18 mouse cellular contexts compared by ENCODE assay signal in genomic region chr1:36053566-36053965, GRCm38 (mm10). TPM values are rescaled to one million over a fixed set of nuclear protein-coding genes. Genes with fewer than 3 reads are reported as not detected.
DNase-seq lines count a peak whose midpoint lies in the region; ATAC-seq lines count a peak whose summit lies in the region.
"Had no signal": no experiment of that assay in that cellular context is flagged by ENCODE, and none has a peak within 500 bp of the region (broad histone marks: within the 10 kb centered on the region; RNA-seq: fewer than 3 reads in every experiment).

No protein-coding gene starts in this region.

- peak; percentile 68 for DNase-seq in heart, adult 11 months
- no peak for DNase-seq in heart, postnatal 14 days
- DNase-seq in neural tube, embryonic 10.5 days (ENCODE audit: extremely low spot score, low spot score): peak; percentile 4
- peak; percentile 5 for DNase-seq in embryonic facial prominence, embryonic 10.5 days (ENCODE audit: low spot score)
- DNase-seq in spleen, postnatal 36 days (ENCODE audit: low spot score in 2 of 2): no peak
- no peak for DNase-seq in adrenal gland, adult (ENCODE audit: inconsistent age in 2 of 2, low spot score in 1 of 2)
- DNase-seq: adrenal gland, postnatal 14 days; cerebellum, adult 18-20 months; cerebellum, postnatal 10 days; heart, postnatal 10 days had no signal

- H3K27ac ChIP-seq in neural tube, embryonic 15.5 days (replicated peaks): no peak overlapping the region
- no peak overlapping the region for H3K27ac ChIP-seq in embryonic facial prominence, embryonic 10.5 days (replicated peaks)
- H3K27ac ChIP-seq: embryonic facial prominence, embryonic 15.5 days; forebrain, embryonic 10.5 days; forebrain, embryonic 15.5 days; hindbrain, embryonic 15.5 days had no signal

- 93% methylated on average over 2 of the region's 2 CpGs for WGBS in neural tube, embryonic 15.5 days
- WGBS in embryonic facial prominence, embryonic 10.5 days: 94% methylated on average over 2 of the region's 2 CpGs

- no peaks in the 10 kb centered on the region for H3K4me1 ChIP-seq in neural tube, embryonic 15.5 days
- H3K4me1 ChIP-seq in embryonic facial prominence, embryonic 10.5 days: no peaks in the 10 kb centered on the region
- H3K4me1 ChIP-seq: embryonic facial prominence, embryonic 15.5 days; forebrain, embryonic 10.5 days; forebrain, embryonic 15.5 days; hindbrain, embryonic 15.5 days had no signal

- no peaks in the 10 kb centered on the region for H3K9me3 ChIP-seq in neural tube, embryonic 15.5 days (replicated peaks)
- no peaks in the 10 kb centered on the region for H3K9me3 ChIP-seq in embryonic facial prominence, embryonic 10.5 days
- H3K9me3 ChIP-seq: embryonic facial prominence, embryonic 15.5 days; forebrain, embryonic 10.5 days; forebrain, embryonic 15.5 days; G1E; hindbrain, embryonic 15.5 days had no signal

- H3K27me3 ChIP-seq in neural tube, embryonic 15.5 days (replicated peaks): no peaks in the 10 kb centered on the region
- no peaks in the 10 kb centered on the region for H3K27me3 ChIP-seq in embryonic facial prominence, embryonic 10.5 days (replicated peaks; ENCODE audit: low read depth, poor library complexity, severe bottlenecking)
- H3K27me3 ChIP-seq: embryonic facial prominence, embryonic 15.5 days; forebrain, embryonic 15.5 days; hindbrain, embryonic 15.5 days had no signal

- no peak overlapping the region for H3K4me2 ChIP-seq in neural tube, embryonic 15.5 days
- H3K4me2 ChIP-seq: embryonic facial prominence, embryonic 15.5 days; forebrain, embryonic 15.5 days; hindbrain, embryonic 15.5 days had no signal

- H3K4me3 ChIP-seq in neural tube, embryonic 15.5 days (replicated peaks): no peak overlapping the region
- no peak overlapping the region for H3K4me3 ChIP-seq in embryonic facial prominence, embryonic 10.5 days
- H3K4me3 ChIP-seq: embryonic facial prominence, embryonic 15.5 days; erythroblast, embryonic 14.5 days; forebrain, embryonic 10.5 days; forebrain, embryonic 15.5 days; hindbrain, embryonic 15.5 days had no signal

- no peak for ATAC-seq in neural tube, embryonic 15.5 days (ENCODE audit: low FRiP score)
- ATAC-seq: forebrain, embryonic 15.5 days; intestine, embryonic 16.5 days had no signal

- H3K36me3 ChIP-seq in neural tube, embryonic 15.5 days: no peaks in the 10 kb centered on the region
- no peaks in the 10 kb centered on the region for H3K36me3 ChIP-seq in embryonic facial prominence, embryonic 10.5 days (replicated peaks)
- H3K36me3 ChIP-seq: embryonic facial prominence, embryonic 15.5 days; forebrain, embryonic 10.5 days; forebrain, embryonic 15.5 days; G1E; hindbrain, embryonic 15.5 days had no signal

- intact Hi-C loops in heart, postnatal 14 days (cut with DNase I): no loop called here

- H3K9ac ChIP-seq in neural tube, embryonic 15.5 days (replicated peaks): no peak overlapping the region
- H3K9ac ChIP-seq: embryonic facial prominence, embryonic 15.5 days; forebrain, embryonic 15.5 days; hindbrain, embryonic 15.5 days had no signal

RNA-seq across cellular contexts. Expression of gene Hs6st1, which starts 14.6 kb away (rescaled TPM):
- 10 to 100 TPM; 24.8 to 26.4 TPM for total RNA-seq in heart, postnatal 14 days (2021)
- 11.7 and 24.1 TPM in 2 replicates for polyA plus RNA-seq in neural tube, embryonic 15.5 days (2015; fragmentation: Nextera tagmentation; extraction: Ambion mirVana)
- 3.9 and 4.5 TPM in 2 replicates for polyA plus RNA-seq in embryonic facial prominence, embryonic 10.5 days (2016; fragmentation: Nextera tagmentation; extraction: Ambion mirVana)

Comparison
In these comparisons a context has a peak if more than half of its experiments do, and no peak if none do; other contexts are left out.
1. DNase-seq: peak in heart, adult 11 months (single experiment), neural tube, embryonic 10.5 days (single experiment) and embryonic facial prominence, embryonic 10.5 days (single experiment); none in heart, postnatal 14 days (0 of 2), spleen, postnatal 36 days (0 of 2) and adrenal gland, adult (0 of 2).